Mouse (Mus musculus) cerebellum, adult 8-10 months (tissue): ENCODE measurements around the gene Cmtm2b.

Experiments used
- DNase-seq: peaks from one replicate; pipeline ENCODE4 v3.0.0; 2022

Gene Cmtm2b

GRCm38 (mm10) chr8:104343957-104344356 is 21.9 kb downstream of the Cmtm2b start:
- peak; percentile 89 for DNase-seq

DNA sequence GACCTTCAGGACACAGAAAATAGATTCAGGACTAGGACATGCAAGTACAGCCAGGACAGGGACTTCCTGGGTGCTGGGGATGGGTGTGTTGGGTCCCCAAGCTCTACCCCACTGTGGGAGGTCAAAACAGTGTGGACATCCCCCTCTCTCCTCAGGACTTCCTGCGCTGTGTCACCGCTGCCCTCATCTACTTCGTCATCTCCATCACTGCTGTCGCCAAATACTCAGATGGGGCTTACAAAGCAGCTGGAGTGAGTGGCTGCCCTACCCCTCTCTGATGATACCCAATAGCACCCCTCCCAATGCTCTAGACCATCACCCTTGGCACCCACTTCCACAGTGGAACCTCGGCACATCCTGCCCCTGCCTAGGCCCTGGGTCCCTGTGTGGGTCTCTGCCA is 22.6 kb downstream of the Cmtm2b start:
- no peak for DNase-seq

- no peak for DNase-seq
Measured at GRCm38 (mm10) chr8:104346706-104347105, 24.7 kb downstream of the Cmtm2b start.

DNA sequence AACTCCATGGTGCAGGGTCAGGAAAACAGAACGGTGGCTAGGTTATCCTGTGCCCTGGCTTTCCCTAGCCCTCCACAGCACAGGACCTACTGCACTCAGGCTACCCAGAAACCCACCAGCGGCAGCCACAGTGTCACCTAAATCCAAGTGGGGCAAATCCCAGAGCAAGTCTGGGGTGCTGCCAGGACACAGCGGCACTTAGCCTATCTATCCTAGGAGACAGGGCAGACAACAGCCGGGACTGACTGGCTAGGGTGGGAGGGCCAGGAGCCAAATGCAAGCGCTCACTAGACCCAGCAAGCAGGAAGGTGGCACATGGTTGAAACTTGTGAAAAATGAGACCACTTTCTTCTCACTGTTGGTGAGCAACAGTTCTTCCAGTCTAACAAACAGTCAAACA is 26.9 kb downstream of the Cmtm2b start:
- no peak for DNase-seq

GRCm38 (mm10) chr8:104350047-104350446 is 28.0 kb downstream of the Cmtm2b start:
- no peak for DNase-seq

DNA sequence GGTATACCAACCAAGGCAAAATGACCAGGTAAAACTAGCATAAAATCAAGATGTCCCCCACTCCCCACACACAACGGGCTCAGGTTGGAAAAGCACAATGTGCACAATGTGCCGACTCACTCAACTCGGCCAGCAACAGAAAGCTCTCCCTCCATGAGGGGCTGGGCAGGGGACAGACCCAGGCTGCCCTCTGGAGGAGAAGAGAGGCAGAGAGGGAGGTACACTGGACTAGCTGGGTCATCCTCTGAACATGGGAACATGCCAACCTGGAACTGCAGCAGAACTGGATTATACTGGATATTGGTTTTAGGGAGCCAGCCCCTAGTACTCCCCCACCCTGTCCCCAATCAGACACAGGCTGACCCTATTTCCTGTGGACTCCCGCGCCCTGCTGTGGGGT is 31.2 kb downstream of the Cmtm2b start:
- DNase-seq, result no peak

DNA sequence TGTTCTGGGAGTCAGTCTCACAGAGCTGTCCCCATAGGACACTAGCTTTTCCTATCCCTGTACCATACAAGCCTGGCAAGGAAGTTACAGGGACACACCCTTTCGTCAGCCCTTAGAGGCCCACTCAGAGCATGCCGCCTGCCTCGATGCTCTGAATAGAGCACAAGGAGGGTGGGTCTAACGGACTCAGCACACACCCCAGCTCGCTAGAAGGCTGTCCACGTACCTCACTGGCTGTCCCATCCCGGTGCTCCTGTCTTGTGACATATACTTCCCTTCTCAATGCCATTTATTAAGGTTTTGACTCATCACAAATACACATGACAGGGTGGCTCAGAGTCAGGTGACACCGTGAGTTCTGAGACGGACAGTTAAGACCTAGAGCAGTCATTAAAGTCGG is 32.5 kb downstream of the Cmtm2b start:
- DNase-seq, result no peak

DNA sequence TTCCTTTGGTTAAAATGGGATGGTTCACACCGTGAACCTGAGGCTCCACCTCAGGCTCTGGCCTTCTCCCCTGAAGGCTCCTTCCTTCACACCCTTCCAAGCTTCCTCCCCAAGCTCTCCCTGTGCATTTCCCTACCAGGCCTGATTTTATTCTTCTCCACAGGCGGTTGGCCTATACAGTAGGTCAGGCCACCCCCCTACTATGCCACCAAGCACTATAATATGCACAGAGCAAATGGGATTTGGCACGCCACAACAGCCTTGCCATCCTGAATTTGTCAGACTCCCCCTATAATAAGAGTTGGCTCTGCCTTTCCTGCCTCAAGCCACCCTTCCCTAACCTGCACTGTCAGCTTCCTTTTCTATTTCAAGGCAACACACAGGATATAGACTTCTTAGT is 36.6 kb downstream of the Cmtm2b start:
- no peak for DNase-seq

DNA sequence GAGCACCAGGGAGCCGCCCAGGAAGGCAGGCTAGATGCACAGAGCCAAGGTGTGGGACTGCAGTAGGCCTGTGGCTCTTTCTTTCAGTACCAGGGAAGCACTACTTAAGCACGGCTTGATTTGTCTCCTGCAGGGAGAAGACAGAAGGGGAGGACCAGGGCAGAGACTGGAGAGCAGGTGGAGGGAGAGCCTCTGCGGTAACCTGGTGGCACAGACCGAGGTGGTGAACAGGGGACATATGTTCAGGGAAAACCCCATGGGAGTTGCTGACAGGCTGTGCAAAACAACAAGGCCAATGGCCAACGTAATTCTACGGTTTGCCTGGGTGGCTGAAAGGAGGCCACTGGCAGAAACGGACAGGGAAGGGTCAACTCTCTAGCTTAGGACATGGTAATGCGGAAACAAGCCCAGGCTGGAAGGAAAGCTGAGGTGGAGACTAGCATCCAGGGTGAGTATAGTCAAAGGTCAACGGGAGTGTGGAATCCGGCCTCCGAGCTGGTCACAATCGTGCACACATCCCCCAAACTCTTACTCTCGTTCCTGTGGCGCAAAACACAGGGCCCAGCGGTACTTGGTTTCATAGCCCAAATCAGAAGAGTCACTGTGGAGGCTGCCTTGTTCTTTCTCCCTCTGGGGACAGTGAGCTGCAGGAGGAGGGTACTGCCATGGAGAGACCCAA is 37.9 kb downstream of the Cmtm2b start:
- DNase-seq, result peak; percentile 47

DNA sequence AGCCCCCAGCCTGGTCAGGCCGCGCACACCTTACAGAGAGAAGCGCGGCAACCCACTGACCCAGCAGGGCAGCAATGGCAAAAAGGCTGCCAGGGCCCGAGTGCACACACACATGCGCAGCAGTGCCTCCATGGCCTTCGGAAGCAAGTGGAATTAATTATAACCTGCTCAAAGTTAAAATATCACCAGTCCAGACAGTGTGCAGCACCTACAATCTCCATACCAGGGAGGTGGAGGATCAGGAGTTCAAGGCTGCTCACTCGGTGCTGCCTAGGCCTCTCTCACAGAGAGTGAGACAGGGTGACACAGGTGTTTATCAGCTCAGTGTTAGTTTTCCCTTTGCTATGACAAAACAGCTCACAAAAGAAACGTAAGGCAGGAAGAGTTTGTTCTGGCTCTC is 43.7 kb downstream of the Cmtm2b start:
- DNase-seq, result no peak

DNA sequence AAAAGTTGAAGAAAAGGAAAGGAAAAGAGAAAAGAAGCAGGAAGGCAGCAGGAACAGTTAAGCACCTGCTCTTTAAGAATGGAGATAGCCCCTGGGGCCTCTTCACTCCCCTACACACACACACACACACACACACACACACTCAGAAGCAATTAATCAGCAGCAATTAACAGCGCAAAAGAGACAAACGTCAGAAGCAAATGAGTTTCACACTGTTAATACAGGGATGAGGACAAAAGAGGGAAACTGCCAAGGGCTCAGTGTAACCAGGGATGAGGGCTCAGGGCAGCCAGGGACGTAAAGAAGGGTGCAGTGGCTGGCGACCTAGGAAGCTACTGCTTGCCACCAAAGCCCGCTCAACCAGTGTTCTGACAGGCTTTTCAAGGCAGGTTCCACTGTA is 45.4 kb downstream of the Cmtm2b start:
- DNase-seq, result no peak

GRCm38 (mm10) chr8:104369591-104369990 is 47.6 kb downstream of the Cmtm2b start:
- no peak for DNase-seq

DNA sequence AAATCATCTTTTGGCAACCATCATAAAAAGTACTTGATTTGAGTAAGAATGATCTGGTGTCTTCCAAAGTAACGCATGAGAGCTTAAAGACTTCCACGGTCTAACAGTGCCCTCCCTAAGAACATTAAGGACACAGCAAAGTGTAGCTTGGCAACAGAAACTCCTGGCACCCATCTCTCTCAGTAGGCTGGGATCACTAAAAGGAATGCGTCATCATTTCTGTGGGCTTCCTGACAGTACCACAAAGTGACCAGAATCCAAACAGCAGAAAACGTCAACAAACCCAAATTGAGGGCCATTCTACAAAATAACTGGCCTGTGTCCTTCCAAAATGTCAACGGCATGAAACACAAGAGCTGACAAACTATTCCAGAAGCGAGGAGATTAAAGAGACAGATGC is 48.0 kb downstream of the Cmtm2b start:
- no peak for DNase-seq

DNA sequence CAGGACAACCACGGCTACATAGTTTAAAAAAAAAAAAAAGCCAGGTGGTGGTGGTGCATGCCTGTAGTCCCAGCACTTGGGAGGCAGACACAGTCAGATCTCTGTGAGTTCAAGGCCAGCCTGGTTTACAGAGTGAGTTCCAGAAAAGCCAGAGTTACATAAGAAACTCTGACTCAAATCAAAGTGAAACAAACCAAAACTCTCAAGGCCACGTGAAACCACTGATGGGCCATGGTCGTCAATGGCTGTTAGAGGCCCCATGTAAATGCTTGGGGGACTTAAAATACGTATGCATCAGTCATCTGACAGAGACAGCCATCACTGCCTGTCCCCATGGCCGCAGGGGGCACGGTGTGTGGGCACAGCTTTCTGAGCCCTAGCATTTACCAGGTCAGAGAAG is 49.1 kb downstream of the Cmtm2b start:
- no peak for DNase-seq

GRCm38 (mm10) chr8:104373779-104374178 is 51.7 kb downstream of the Cmtm2b start:
- peak; percentile 30 for DNase-seq

- no peak for DNase-seq
Measured at GRCm38 (mm10) chr8:104374269-104374668, 52.2 kb downstream of the Cmtm2b start.

- peak; percentile 52 for DNase-seq
Measured at GRCm38 (mm10) chr8:104374864-104375846, 53.1 kb downstream of the Cmtm2b start.

DNA sequence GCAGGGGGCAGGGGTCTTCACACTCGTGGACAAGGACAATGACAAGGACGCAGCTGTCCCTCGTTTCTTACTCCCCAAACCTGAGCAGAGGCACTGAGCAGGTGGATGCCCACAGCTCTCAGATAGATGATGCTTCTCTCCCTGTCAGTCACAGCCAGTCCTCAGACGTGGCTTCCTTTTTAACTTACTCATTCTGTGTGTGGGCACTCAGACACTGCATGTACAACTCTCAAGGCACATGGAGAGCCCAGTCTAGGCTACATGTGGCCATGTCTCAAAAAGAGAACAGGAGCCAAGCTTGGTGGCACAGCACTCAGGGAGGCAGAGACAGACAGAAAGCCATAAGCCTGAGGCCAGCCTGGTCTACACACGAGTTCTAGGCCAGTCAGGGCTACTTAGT is 53.9 kb downstream of the Cmtm2b start:
- DNase-seq, result no peak

DNA sequence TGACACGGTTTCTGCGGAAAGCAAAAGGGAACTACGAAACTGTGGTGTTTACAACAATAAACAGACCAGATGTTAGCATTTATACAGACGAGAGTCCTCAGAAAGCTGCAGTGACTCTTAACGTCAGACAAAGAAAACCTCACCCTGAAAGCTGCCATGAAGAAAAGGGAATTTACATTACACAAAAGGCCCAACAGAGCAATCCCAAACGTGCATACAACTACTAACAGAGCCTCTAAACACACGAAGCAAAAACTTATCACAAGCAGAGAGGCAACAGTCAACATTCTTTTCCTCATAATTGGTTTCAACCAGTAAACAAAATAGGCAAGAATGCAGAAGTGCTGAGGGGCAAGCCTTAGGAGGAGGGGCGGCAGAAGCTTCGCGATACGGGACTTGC is 54.6 kb downstream of the Cmtm2b start:
- no peak for DNase-seq

DNA sequence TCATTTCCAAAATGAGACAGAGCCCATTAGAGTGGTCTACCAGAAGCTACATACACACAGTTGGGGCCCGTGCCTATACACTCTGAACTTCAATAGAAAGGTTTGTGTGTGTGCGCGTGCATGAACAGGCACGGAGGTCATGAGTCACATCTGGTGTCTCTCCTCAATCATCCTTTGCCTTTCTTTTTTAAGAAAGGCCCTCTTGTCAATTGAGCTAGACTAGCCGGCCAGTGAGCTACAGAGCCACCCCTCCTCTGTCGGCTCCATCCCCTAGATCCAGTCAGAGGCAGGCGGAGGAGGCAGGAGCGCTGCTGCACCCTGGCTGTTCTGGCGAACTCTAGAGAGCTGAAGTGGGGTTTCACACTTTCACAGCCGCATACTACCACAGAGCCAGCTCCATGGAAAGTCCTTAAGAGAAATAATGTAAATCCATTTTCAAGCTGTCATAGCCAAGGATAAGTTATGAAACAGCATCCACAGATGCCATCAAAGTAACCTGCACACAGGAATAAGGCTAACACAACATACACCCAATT is 57.3 kb downstream of the Cmtm2b start:
- DNase-seq, result no peak

DNA sequence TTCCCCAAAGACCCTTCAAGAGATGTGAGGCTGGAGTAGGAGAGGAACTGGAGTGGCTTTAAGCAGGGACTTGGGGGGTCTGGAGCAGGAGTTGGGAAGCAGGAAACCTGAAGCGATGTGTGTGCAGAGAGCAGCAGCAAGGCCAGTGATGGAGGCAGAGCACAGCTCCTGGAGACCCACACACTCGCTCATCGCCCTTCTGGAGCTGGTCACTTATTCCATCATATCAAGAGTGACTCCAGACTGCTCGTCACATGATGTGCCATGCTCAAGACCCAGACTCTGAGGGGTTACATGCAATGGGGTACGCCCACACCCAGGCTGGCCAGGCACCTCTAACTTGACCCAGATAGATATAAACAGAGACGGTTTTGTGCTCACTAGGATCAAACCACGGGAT is 58.2 kb downstream of the Cmtm2b start:
- DNase-seq, result no peak
